Comparison of ENCODE assay signal across 17 mouse cellular contexts in genomic region chr3:121493997-121494421, GRCm38 (mm10). TPM values are rescaled to one million over a fixed set of nuclear protein-coding genes. Genes with fewer than 3 reads are reported as not detected.
A peak's percentile ranks its signal among the peaks of the same experiment; 100 is the strongest.
DNase-seq lines count a peak whose midpoint lies in the region; ATAC-seq and TF ChIP-seq lines count a peak whose summit lies in the region.
"Had no signal": no experiment of that assay in that cellular context is flagged by ENCODE, and none has a peak within 500 bp of the region (broad histone marks: within the 10 kb centered on the region; RNA-seq: fewer than 3 reads in every experiment).

No protein-coding gene starts in this region.

- H3K4me1 ChIP-seq in CH12.LX (ENCODE audit: control insufficient read depth in 1 of 2, insufficient read depth in 2 of 2), result peaks cover 4 to 18% of the 10 kb centered on the region in 2 experiments
- peaks cover 20% of the 10 kb centered on the region for H3K4me1 ChIP-seq in heart, embryonic 10.5 days

- WGBS in heart, embryonic 10.5 days, result 82% methylated on average over 7 of the region's 7 CpGs

- H3K9ac ChIP-seq in CH12.LX (ENCODE audit: insufficient read depth, low read depth), result no peak overlapping the region
- H3K9ac ChIP-seq: forebrain, embryonic 15.5 days; liver, embryonic 13.5 days had no signal

- TF ChIP-seq RAD21 in CH12.LX (IDR thresholded peaks at IDR 0.05; ENCODE audit: low read depth, low read length), result no peak

- ATAC-seq in inflammation-experienced regulatory T-cells, adult 6 months, result peak; percentile 95
- ATAC-seq: forebrain, embryonic 15.5 days; hindbrain, embryonic 16.5 days had no signal

- TF ChIP-seq CTCF in gastrocnemius, adult 2 months (IDR thresholded peaks at IDR 0.05), result no peak
- TF ChIP-seq CTCF in CH12.LX (conservative IDR thresholded peaks at IDR 0.05 in 1 of 2, IDR thresholded peaks at IDR 0.05 in 1 of 2; ENCODE audit: low read depth in 2 of 2, low read length in 2 of 2), result no peak

- H3K79me2 ChIP-seq in CH12.LX (replicated peaks; ENCODE audit: control insufficient read depth, extremely low read depth, insufficient read depth, poor library complexity, severe bottlenecking), result no peaks in the 10 kb centered on the region

- 0 out of 2 replicates have a peak, but pooled peaks have one; percentile 20 for TF ChIP-seq EP300 in CH12.LX (IDR thresholded peaks at IDR 0.05; ENCODE audit: low read length)

- no peak for TF ChIP-seq POLR2A in CH12.LX (IDR thresholded peaks at IDR 0.05; ENCODE audit: low read depth, low read length)

- H3K27me3 ChIP-seq in CH12.LX (replicated peaks), result no peaks in the 10 kb centered on the region
- H3K27me3 ChIP-seq in heart, embryonic 10.5 days (ENCODE audit: insufficient read depth, poor library complexity, severe bottlenecking), result no peaks in the 10 kb centered on the region
- H3K27me3 ChIP-seq: forebrain, embryonic 15.5 days; liver, embryonic 13.5 days had no signal

- intact Hi-C loops in gastrocnemius, adult 2 months (cut with DNase I), result no loop called here
- intact Hi-C loops in gastrocnemius, postnatal 14 days (cut with DNase I; ENCODE audit: low total_unique reads), result no loop called here

- in situ Hi-C loops in CH12.LX (cut with MboI; ENCODE audit: low pct_ligation_motif_present, low pct_unique_long_range_greater_than_20kb, low sequenced_read_pairs), result loop anchor here (5.0 kb wide), 2 partner anchors 52 to 327 kb away; no protein-coding TSS in a partner anchor

- H3K4me2 ChIP-seq in CH12.LX (ENCODE audit: insufficient read depth, low read depth, poor library complexity, severe bottlenecking), result peak overlapping the region; percentile 55
- H3K4me2 ChIP-seq: forebrain, embryonic 15.5 days; liver, embryonic 13.5 days had no signal

- peak overlapping the region; percentile 43 for H3K4me3 ChIP-seq in gastrocnemius, adult 2 months
- peak overlapping the region in 2 of 3 experiments; percentile 13 for H3K4me3 ChIP-seq in CH12.LX (replicated peaks in 1 of 3; ENCODE audit: low read depth in 2 of 3, low read length in 2 of 3, poor library complexity in 1 of 3)
- no peak overlapping the region for H3K4me3 ChIP-seq in heart, embryonic 10.5 days
- H3K4me3 ChIP-seq: forebrain, embryonic 15.5 days; layer of hippocampus, adult 2 months; liver, embryonic 13.5 days; myocyte had no signal

- no peaks in the 10 kb centered on the region for H3K36me3 ChIP-seq in CH12.LX (replicated peaks in 1 of 2; ENCODE audit: control insufficient read depth in 1 of 2, insufficient read depth in 1 of 2, low read length in 1 of 2)
- 0 out of 2 replicates have a peak, but pooled peaks cover 4% of the 10 kb centered on the region for H3K36me3 ChIP-seq in heart, embryonic 10.5 days
- H3K36me3 ChIP-seq: forebrain, embryonic 15.5 days had no signal

- H3K27ac ChIP-seq in gastrocnemius, adult 2 months, result 0 out of 2 replicates have a peak overlapping the region, but pooled peaks have one; percentile 16
- no peak overlapping the region for H3K27ac ChIP-seq in CH12.LX (ENCODE audit: insufficient read depth, low read depth)
- no peak overlapping the region for H3K27ac ChIP-seq in heart, embryonic 10.5 days
- H3K27ac ChIP-seq: forebrain, embryonic 15.5 days; layer of hippocampus, adult 2 months; liver, embryonic 13.5 days; macrophage had no signal

- dilution Hi-C loops in CH12.LX (cut with MboI; ENCODE audit: extremely low pct_ligation_motif_present, extremely low pct_unique_long_range_greater_than_20kb, low sequenced_read_pairs), result no loop called here

- DNase-seq in gastrocnemius, adult 2 months, result no peak
- no peak for DNase-seq in gastrocnemius, postnatal 14 days
- peak; percentile 35 for DNase-seq in 3T3-L1 (ENCODE audit: low read depth, low spot score)
- DNase-seq in CH12.LX (ENCODE audit: extremely low read depth), result no peak
- no peak for DNase-seq in embryo, embryonic 10.5 days (ENCODE audit: low spot score)
- no peak for DNase-seq in heart, adult 8-10 months (ENCODE audit: low spot score)
- DNase-seq in heart, embryonic 10.5 days (ENCODE audit: low spot score), result no peak
- DNase-seq: cerebellum, postnatal 14 days; gastrocnemius, postnatal 25 days; liver, embryonic 13.5 days had no signal

- peaks cover 6% of the 10 kb centered on the region for H3K9me3 ChIP-seq in CH12.LX (replicated peaks; ENCODE audit: low read length)
- H3K9me3 ChIP-seq in heart, embryonic 10.5 days, result no peaks in the 10 kb centered on the region
- H3K9me3 ChIP-seq: forebrain, embryonic 15.5 days; liver, embryonic 13.5 days had no signal

TF ChIP-seq in CH12.LX, 34 proteins besides CTCF, POLR2A, EP300 and RAD21:
- TF ChIP-seq ETS1 (conservative IDR thresholded peaks at IDR 0.05; ENCODE audit: low read depth, low read length), result peak; percentile 25; the same call in 1 of the 2 replicates
- no peak for TF ChIP-seq ZC3H11A (IDR thresholded peaks at IDR 0.05; ENCODE audit: low read depth, low read length)
- no peak for TF ChIP-seq MXI1 (IDR thresholded peaks at IDR 0.05; ENCODE audit: low read depth, low read length)
- TF ChIP-seq PAX5 (IDR thresholded peaks at IDR 0.05; ENCODE audit: low read length), result no peak
- TF ChIP-seq IRF4 (IDR thresholded peaks at IDR 0.05; ENCODE audit: low read depth, low read length), result peak; percentile 30; the same call in 1 of the 2 replicates
- TF ChIP-seq E2F4 (IDR thresholded peaks at IDR 0.05; ENCODE audit: insufficient replicate concordance, low read depth, low read length), result no peak
- TF ChIP-seq RCOR1 (conservative IDR thresholded peaks at IDR 0.05; ENCODE audit: low read depth, low read length), result no peak
- no peak for TF ChIP-seq MAZ (IDR thresholded peaks at IDR 0.05; ENCODE audit: low read depth, low read length)
- no peak for TF ChIP-seq TCF12 (IDR thresholded peaks at IDR 0.05; ENCODE audit: low read depth, low read length)
- TF ChIP-seq CHD2 (IDR thresholded peaks at IDR 0.05; ENCODE audit: low read length), result no peak
- no peak for TF ChIP-seq JUN (IDR thresholded peaks at IDR 0.05; ENCODE audit: insufficient read depth, low read depth, low read length)
- TF ChIP-seq ZMIZ1 (IDR thresholded peaks at IDR 0.05; ENCODE audit: low read depth, low read length), result no peak
- no peak for TF ChIP-seq KAT2A (IDR thresholded peaks at IDR 0.05; ENCODE audit: insufficient replicate concordance, low read length)
- no peak for TF ChIP-seq GABPA (IDR thresholded peaks at IDR 0.05; ENCODE audit: insufficient replicate concordance, low read depth, low read length)
- TF ChIP-seq SIN3A (IDR thresholded peaks at IDR 0.05; ENCODE audit: low read length), result no peak
- no peak for TF ChIP-seq HCFC1 (IDR thresholded peaks at IDR 0.05; ENCODE audit: low read depth, low read length)
- no peak for TF ChIP-seq TBP (conservative IDR thresholded peaks at IDR 0.05; ENCODE audit: low read depth, low read length)
- TF ChIP-seq UBTF (IDR thresholded peaks at IDR 0.05; ENCODE audit: low read depth, low read length), result no peak
- TF ChIP-seq ELF1 (IDR thresholded peaks at IDR 0.05; ENCODE audit: low read depth, low read length), result no peak
- TF ChIP-seq ZNF384 (IDR thresholded peaks at IDR 0.05; ENCODE audit: low read depth, low read length), result no peak
- TF ChIP-seq BHLHE40 (IDR thresholded peaks at IDR 0.05; ENCODE audit: low read depth, low read length), result peak; percentile 58
- no peak for TF ChIP-seq JUND (conservative IDR thresholded peaks at IDR 0.05; ENCODE audit: low read depth, low read length)
- TF ChIP-seq NELFE (IDR thresholded peaks at IDR 0.05; ENCODE audit: low read depth, low read length), result no peak
- no peak for TF ChIP-seq MAX (IDR thresholded peaks at IDR 0.05; ENCODE audit: low read length)
- TF ChIP-seq MYC (IDR thresholded peaks at IDR 0.05; ENCODE audit: low read depth, low read length), result no peak
- no peak for TF ChIP-seq POLR2AphosphoS2 (IDR thresholded peaks at IDR 0.05; ENCODE audit: low read depth, low read length)

RNA-seq across cellular contexts. Expression of gene Slc44a3, which starts 38.2 kb away (rescaled TPM):
- total RNA-seq in gastrocnemius, adult 2 months (2021), result not detected
- under 1 TPM in 1 of 2 experiments, not detected in 1; 0.16 TPM for total RNA-seq in gastrocnemius, postnatal 14 days (2021)
- not detected in 2 replicates for total RNA-seq in CH12.LX (2012; rRNA removed)
- not detected in 2 replicates for total RNA-seq in CH12.LX (2014; rRNA removed)
- polyA plus RNA-seq in CH12.LX (2012; ENCODE audit: insufficient read length, low read depth), result not detected in 2 replicates
- not detected for polyA plus RNA-seq in inflammation-experienced regulatory T-cells, adult 6 months (2017; shearing (Covaris generic))
- total RNA-seq in heart, adult 8-10 months (2022), result under 1 TPM in 1 of 4 experiments, not detected in 3; 0.17 TPM
- polyA plus RNA-seq in heart, embryonic 10.5 days (2016; fragmentation: Nextera tagmentation; extraction: Ambion mirVana), result 1.1 and 1.3 TPM in 2 replicates
- total RNA-seq: layer of hippocampus, adult 2 months; left cerebral cortex, postnatal 14 days had no signal
- polyA plus RNA-seq: macrophage had no signal
